Mouse (Mus musculus) cerebellum, adult 11-12 months (tissue): ENCODE measurements at regions not wholly inside any gene's neighbourhood (a gene's known extent, or its start where the extent isn't known, plus 50 kb on each side); places are given as distances from the start of the nearest gene placed in this dataset.

Experiments
- DNase-seq: peaks from one replicate; pipeline ENCODE4 v3.0.0; 2022

DNA sequence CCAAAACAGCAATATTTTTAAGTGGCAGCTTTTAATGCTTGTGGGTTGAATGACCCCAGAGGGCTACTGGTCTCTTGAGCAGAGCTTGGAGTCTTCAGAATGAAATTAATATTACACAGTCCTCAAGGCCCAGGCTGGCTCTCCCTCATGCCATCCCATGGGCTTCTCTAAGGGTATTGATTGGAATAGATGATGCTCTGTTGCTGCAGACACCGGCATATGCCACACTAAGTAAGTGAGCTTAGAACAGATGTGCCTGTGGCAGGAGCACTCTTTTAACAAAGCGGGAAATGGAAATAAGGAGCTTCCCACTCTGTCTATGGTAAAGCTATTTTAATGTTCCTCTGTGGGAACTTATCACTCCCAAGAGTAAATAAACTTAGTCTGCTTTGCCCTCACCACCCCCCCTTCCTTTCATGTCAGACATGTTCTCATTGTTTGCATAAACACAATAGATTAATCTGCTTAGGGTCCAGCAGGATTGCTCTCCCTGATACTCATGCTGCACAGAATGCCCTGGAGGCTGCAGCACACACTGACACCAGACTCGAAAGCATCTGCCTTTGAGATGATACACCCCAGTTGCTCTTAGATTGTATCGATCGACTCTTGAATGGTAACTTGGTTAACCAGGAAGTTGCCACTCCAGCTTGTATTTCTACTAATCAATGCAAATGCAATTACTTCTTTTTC lies 294.5 kb upstream of the Adamts16 start:
- DNase-seq, result no peak

DNA sequence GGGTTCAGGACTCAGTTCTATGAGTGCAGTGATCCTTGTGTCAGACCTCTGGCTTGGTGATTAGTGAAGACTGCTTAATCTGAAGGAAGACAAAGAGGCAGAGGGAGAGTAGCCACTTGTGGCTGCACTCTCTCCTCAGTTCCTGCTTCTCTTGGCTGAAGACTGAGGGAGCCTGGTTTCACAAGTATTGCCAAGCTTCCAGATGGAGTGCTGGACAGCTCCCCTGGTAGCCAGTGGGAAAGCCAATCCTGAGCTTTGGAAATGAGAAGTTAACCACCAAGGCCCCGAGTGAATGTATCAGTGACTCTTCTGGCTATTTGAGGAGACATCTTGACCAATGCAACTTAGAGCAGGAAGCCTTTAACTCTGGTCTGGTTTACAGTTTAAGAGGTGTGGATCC lies 279.9 kb upstream of the Adamts16 start:
- no peak for DNase-seq

DNA sequence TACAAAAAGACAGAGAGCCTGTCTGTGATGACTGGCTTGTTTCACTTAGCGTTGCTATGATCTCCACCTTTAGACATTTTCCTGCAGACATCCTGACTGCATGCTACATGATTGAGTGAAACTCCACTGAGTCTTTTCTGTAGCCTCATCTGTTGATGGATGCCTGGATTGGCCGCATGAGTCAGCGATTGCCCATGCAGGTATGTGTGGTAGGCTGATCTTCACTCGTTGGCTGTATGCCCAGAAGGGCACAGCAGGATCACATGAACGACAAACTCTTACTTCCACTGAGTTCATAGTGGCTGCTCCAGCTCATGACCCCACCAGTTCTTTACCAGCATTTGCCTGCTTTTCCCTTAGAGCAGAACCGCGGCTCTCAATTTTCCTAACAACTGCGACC lies 266.6 kb upstream of the Adamts16 start:
- no peak for DNase-seq

DNA sequence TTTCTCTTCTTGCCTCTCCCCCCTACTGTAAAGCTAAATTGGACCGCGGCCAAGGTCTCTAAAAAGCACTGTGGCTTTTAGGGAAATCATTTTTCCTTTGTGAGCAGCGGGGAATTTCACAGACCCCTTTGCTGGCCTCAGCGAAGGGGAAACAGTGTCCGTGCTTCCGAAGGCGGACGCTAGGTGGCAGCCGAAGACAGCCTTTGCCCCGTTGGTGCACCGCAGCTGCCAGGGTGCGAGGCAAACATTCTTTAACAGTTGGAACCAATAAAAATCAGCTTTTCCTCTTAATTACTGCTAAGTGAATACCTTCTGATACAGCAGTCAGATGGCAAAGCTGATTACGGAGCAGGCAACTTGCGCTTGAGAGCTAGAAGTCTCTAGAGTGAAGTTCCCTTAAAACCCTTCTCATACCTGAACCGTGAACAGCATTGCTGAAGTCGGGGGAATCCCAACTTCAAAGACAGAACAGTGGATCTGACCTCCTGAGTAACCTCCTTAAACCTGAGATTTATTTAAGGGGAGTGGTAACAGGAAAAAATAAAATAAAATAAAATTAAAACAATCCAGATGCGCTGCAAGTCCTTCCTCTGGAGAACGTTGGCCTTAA lies 263.7 kb upstream of the Adamts16 start:
- peak; percentile 15 for DNase-seq

DNA sequence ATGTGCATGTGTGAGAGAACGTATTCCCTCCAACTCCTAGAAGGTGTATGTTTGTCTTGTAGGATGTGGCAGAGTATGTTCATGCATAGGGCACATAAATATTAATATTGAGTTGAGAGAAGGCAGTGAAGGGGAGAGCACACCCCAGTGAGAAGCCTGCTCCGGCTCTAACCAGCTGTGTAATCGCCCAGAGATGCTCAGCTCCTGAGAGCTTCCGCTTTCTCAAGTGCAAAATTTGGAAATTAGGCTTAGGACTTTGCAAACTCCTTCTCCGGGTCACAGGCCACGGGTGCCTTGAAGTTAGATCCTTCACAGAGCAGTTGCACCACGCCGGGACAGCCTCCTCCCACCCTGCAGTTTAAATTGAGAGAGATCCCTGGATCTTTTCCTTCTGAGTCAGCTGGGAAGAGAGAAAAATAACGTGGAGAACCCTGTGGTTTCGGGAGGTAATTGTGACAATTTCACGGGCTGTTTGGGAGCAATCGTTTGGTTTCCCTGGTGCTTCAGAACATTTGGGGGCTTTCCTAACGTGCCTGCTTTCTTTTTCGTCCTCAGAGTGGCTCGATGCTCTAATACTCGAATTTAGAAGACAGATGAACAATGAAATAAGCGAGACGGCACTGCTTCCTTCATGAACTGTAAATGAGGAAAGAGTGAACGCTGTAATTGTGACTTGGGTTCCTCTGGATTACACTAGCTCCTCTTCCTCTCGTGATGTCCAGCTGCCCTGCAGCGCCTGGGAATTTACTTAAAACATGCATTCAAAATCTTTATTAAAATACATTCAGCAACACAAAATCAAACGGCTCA lies 263.0 kb upstream of the Adamts16 start:
- DNase-seq, result no peak

DNA sequence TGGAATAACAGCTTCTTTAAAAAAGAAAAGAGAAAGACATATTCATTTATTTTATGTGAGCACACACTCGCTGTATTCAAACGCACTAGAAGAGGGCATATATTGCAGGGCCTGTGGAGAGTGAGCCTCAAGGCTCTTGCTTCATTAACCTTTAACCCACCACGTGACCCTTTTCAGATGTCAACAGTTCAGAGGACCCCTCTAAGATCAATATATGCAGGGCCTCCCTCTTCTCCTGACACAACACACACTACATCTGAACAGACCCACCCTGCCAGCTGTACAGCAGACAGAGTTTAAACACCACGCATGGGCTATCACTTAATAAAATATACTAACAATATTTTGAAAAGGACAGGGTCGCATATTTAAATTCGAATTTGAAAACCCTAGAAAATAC lies 242.7 kb upstream of the Adamts16 start:
- DNase-seq, result no peak

DNA sequence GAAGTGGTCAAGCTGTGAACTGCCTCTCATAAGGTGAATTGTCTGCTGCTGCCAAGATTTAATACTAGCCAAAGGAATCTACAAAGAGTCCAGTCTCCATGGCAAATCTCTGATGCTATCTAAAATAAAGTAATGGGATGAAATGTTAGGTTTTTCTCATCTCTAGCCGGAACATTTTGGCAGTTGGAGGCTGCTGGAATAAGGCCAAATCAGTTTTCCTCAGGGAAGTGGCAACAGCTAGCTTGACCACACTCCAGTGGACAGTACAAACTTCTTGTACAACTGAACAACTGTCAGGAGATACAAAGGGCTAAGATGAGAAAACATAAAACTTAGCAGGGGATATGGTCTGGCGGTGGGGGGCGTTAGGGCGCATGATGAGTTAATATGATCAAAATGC lies 234.3 kb upstream of the Adamts16 start:
- DNase-seq, result no peak

DNA sequence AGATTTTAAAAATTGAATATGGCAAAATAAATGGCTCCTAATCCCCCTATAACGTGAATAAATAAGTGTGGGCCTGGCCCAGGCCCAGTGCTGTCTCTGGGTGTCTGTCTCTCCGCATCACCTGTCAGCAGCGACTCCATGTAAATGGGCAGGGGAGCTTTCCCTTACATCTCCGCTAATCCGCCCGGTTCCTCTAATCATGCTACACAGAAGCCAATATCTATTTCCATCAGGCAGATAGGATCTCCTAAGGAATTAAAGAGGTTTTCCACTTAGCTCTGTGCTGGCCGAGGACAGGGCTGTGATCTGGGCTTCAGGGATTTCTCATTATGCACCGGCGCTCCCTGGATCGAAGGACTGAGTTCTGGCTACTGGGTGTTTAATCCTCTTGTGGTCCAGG lies 232.4 kb upstream of the Adamts16 start:
- DNase-seq, result no peak

DNA sequence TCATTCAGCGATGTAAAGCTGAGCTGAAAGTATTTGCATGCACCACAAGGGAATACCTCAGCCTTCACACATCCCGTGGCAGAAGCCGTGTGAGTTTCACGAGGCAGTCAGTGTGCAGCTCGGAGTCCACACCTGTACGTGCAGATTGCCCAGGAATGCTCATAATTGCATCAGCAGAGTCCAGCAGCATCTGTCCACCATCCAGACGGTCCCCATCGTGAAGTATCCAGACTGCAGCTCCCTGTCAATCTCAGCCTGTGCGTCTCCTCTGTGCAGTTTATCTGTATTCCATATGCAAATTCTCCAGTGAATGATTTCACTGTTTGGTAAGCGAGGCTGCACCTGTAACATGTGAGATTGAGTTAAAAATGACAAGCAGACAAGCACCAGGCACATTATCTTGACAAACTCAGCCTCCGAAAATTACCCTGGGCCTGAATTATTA lies 227.2 kb upstream of the Adamts16 start:
- DNase-seq, result no peak

DNA sequence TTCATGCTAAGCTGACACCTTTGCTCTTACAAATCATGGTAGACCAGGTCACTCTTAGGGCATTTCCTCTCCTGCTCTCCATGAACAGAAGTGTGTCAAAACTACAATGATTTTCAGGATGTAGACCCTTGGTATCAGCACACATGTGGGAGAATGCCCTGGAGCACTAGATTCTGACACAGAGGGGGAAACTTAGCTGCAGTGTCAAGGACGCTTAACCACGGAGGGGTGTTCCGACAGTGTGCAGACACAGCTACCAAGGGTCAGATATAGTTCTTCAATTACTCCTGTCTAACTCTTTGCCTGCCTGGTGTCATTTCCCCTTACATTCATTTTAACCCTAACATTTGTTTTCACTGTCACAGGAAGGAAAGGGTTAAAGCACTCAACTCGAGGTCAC lies 226.4 kb upstream of the Adamts16 start:
- DNase-seq, result no peak

DNA sequence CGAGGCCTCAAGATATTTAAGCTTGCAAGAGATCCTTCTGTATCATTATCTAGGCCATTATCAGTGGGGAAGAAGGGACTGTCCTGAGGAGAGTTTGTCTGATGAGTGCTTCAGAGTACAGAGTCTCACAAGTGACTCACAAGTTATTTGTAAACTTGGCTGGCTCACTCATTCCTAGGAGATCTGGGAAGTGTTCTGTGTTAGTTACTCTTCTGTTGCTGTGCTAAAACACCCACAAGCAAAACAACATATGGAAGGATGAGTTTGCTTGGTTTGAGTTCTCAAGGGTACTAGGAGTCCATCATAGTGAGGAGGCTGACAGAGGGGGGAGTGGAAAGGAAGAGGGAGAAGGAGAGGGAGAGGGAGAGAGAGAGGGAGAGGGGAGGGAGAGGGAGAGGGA lies 224.0 kb upstream of the Adamts16 start:
- no peak for DNase-seq

DNA sequence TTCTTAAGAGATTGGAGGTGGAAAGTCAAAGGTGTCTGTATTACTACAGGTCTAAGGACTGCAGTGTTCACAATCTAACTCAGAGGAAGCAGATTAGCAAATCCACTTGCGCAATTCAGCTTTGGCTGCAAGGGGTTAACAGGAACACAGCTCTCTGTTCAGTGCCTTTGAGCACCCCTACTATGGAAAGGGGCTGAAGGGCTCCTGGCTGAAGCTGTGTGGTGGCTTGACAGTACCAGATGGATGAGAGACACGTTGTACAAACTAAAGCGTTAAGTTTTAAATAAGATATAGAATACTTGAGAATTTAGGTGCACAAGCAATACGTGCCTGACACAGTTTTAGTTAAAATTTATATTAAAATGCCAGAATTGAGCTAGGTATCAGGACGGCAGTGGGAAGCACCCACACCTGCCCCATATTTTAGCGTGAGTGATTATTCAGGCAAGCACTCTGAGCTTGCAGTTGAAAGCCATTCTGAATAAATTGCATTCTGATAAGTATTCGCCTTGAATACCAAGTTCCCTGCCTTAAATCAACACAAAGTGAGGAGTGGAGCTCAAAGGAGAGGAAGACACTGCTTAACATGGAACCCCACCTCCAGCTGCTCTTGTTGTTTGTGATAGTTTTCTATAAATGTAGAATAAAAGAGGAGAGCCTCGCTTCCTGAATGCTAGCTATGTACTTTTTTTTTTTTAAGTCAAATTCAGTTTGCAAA lies 223.1 kb upstream of the Adamts16 start:
- DNase-seq, result no peak

DNA sequence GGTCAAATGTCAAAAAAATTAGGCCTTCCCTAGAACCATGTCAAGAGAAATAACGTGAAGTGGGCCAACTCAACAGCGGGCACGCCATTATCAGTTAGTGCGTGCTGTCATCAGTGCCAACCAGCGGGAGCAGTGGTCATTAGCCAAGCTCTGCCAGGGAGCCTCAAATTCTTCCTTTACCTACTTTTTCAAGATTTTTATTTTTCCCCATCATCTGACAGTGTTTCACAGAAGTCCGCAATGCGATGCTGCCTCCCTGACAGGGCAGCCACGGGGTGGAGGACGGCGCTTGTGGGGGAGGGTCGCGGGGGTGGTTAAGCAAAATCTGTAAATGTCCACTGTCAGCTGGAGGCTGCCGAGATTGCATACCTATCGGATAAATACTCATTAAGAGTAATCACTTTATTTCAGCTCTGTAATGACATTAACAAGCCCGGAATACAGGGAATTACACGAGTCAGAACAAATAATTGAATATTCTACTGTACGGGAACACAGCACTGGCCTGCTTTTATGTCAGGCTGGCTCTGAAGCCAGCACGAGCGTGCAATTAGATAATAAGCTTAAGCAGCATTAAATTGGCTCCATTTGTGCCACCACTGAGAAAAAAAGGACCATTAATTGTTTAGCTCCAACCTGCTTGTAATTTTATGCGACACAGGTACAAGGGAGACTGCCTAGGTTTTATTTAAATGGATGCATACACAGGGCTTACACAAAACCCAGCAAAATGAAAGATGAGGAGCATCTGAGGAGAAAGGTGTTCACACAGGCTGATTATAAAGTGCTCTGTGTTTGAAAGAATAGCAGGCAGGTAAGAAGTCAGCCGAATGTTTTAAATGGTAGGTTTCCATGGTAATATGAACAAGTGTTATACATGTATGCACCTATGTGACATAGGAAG lies 212.0 kb upstream of the Adamts16 start:
- DNase-seq, result no peak

DNA sequence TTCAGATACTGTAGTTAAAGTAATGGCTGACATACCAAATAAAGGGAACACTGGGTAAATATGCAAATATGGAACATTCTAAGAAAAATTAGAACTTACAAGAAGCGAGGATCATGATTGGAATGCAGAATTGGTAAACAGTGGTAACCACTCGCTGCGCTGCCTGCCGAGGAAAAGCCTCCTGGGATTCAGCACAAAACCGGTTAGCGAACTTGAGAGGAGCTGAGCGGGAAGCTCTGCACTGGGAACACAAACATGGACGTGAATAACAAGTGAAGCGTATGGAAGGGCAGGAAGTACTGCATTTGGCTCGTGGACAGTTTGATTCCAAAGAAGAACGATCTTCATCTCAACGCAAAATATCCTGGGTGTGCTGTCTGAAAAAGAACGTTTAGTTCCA lies 209.0 kb upstream of the Adamts16 start:
- DNase-seq, result no peak

DNA sequence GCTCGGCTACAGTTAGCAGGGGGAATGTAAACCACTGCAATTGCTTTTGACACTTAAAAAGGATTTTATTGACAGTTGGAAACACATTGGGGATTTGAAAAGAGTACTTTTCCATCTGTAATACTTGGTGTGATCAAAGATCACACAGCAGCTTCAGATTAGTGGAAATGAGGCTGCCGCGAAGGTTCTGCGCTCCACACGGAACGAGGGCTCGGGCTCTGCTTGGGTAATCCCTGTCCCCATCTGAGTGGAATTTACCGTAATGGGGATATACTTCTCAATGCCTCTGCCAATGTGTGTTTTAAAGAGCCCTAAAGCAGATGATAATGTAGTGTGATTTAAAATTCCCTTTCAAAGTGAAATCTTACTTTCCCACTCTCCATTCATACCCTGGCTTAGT lies 194.4 kb upstream of the Adamts16 start:
- DNase-seq, result no peak

DNA sequence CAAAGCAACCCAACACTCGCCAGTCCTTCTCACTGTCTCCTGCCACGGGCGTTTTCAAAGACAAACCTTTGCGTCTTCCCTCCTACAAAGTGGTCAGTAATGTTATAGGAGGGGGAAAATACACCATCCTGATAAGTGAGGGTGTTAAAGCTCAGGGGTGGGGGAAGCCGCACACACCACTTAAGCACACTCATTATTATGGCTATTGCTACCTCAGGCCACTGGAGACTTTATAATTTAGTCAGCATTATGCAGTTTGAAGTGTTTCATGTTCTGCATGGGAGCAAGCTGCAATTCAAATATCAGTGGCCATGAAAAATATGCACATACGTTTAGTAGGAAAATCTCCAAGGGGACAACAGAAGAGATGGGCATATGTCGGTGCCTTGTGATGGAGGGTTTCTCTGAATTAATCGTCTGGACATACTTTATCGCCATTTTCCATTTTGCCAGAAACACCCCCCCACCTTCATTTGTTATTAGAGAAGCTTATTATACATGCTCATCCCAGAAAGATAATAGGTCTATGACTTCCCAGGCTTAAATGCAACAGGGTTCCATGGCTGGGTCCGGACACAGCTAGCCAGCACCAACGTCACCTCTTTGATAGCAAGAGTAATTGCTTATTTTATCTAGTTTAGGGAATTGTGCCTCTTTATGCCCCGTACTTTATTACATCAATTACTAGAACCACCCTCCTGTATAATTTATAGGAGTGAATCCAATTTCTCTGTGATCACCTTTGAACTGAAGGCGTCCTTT lies 193.5 kb upstream of the Adamts16 start:
- no peak for DNase-seq

DNA sequence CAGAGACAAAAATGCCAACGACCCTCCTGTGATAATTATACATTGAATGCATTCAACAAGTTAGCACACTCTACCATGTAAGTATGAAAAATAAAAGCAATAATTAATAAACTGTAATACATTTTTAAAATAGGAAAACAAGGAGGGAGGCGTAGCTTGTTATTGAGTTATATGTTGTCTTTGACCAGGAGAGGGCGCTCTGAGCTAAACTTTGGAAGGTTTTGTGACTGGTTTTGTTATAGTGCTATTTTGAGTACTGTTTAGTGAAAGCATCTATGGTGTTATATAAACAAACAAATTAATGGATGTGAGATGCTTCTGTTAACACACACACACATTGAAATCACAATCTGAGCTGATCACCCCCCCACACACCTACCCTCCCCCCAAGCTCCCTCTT lies 166.6 kb upstream of the Adamts16 start:
- DNase-seq, result no peak

DNA sequence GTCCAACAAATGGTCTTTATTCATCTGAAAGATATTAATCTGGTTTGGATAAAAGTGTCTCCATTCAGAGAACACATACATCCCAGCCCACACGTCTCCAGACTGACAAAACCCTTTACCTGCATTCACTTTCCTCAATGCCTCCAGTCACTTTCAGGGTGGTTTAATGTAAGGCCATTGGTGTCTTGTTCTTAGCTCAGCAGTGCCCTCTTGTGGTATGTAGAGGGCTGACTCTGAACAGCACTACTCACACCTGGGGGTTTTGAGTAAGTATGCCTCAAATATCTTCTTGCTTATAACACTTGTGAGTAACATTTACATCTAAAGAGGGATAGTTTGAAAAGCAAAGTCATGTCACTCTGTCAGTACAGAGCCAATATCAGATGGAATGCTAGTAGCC lies 164.5 kb upstream of the Adamts16 start:
- DNase-seq, result no peak

DNA sequence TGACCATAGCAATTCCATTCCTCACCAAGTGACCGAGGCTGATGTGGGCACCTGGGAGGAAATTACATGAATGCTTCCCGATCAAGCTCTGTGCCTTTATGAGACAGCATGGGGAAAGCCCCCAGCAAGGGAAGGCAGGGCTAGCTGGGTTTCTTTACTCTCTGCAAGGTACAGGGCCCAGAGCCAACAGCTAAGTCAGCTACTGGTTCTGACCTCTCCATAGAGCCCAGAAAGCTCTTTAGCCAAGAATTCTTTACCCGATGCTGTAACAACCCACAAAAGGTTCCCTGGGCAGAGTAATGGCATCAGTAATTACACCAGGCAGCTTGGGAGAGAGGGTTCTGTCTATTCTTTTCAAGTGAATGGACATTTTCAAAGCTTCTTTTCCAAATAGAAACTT lies 161.9 kb upstream of the Adamts16 start:
- DNase-seq, result no peak

DNA sequence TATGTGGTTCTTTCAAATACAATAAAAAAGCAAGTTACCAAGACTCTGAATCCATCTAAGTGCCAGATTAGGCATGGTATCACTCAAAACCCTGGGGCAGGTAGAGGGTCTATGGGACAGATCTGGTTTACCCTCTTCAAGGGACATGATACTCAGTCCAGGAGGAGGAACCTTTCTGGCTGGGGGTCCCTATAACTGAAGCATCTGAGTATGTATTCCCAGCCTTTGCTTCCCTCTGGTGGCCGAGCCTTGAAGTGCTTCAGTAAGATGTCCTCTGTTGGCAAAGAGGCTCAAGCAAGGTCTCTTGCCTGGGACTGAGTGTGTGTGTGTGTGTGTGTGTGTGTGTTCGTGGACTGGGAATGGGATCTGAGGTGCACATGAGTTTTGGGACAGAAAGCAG lies 159.7 kb upstream of the Adamts16 start:
- DNase-seq, result no peak

DNA sequence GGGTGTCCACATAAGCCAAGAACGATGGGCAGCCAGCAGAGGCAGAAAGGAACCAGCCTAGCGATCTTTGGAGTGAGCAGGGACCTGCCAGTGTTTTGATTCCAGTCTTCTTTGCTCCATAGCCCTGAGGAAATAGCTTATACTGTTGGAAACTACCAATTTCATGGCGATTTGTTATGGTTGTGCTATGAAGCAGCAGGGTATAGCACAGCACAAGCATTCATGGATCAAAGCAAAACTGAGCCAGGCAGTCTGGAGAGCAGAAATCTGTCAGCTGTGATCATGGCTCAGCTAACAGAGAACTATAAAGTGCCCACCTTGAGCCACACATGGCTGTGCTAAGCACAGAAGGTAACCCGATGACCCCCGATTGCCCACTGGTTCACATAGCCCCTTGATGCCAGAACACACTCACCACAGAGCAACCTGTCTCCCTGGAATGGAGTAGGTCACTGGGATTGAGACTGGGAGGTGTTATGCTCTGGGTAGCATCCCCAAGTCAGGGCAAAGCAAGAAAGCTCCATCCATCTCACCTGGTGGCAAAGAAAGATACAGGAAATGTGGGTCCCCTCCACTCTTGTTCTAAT lies 158.9 kb upstream of the Adamts16 start:
- no peak for DNase-seq
